Mouse (Mus musculus) erythroblast, adult 5-6 weeks (primary cell): ENCODE measurements around the gene Gm20388. TPM values are rescaled to one million over a fixed set of nuclear protein-coding genes. Genes with fewer than 3 reads are reported as not detected.
"Not testable (repeated sequence)": the region's sequence is repeated elsewhere in the genome, so short reads cannot be mapped to it uniquely, and the experiment has no call there.

Experiments used
- ATAC-seq: replicated peaks from 2 replicates; pipeline ENCODE4 v1.8.0; 2016; ENCODE audit warnings: moderate number of reproducible peaks, mild to moderate bottlenecking, moderate TSS enrichment, inconsistent platforms; ENCODE audit not compliant: poor library complexity, low FRiP score, severe bottlenecking
- total RNA-seq, 2 experiments: library from RNA; stranded (forward) in 1 of 2; stranded (reverse) in 1 of 2; fragments of 150-400 nt in 1 of 2; fragments of 200-764, 138-1000 nt in 1 of 2; gene quantifications; 2 replicates each; pipeline versions ENCODE4 v1.2.3 to v1.2.4; 2015 to 2017; ENCODE audit warnings: low replicate concordance in 2 of 2

Gm20388 gene
- total RNA-seq, 2 experiments from 2014 or later, result 2.9 to 7.8 TPM

DNA sequence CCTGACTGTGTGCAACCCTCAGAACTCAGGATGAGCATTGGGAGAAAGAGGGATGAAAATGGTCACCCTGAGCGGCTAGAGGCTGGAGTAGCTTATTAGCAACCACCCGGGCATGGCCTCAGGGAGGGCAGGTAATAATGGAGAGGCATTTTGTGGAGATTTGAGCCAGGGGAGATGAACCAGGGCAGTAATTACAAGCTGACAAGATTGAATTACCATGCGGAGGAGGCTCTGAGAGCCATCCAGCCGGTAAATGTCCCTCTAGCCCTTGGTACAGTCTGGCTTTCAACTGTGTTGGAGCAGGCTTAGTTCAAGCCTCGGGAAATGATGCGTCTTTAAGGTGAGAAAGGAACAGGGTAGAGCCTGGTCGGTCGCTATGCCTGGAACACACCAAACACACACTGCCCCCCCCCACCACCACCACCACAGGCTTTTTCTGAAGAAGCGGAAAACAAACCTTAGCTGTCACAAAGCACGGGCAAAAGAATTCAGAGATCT, 1486.6 kb downstream of the Gm20388 start:
- ATAC-seq, result no peak

DNA sequence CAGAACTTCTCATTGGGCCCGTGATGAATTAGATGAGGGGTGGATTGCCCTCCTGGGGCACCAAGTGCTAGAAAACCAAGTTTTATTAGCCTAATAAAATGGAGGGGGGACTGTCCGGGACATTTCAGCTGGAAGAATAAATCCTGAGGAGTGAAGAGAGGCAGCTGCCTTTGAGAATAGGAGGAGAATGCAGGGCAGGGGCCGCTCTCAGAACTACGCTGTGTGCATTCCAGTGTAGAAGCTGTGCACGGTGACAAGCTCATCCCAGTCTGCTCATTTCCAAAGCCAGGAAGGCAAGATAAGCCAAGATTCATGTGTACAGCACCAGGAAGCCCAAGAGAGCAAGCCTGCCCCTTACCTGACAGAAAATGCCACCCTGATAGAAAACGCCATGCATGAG, 1487.4 kb downstream of the Gm20388 start:
- ATAC-seq, result no peak

DNA sequence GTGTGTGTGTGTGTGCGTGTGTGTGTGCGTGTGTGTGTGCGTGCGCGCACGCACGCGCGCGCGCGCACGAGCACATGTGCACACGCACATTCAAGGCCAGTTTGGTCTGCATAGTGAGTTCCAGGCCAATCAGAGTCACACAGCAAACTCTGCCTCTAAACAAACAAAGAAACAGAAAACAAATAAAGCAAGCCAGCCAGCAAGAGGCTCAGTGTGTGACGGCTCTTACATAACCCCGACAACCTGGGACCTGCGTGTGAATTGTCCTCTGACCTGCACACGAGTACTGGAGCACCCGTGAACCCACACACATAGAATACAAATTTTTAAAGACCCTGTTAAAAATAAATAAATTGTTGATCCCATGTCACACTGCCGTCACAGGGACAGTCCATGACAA, 1488.1 kb downstream of the Gm20388 start:
- ATAC-seq, result no peak

DNA sequence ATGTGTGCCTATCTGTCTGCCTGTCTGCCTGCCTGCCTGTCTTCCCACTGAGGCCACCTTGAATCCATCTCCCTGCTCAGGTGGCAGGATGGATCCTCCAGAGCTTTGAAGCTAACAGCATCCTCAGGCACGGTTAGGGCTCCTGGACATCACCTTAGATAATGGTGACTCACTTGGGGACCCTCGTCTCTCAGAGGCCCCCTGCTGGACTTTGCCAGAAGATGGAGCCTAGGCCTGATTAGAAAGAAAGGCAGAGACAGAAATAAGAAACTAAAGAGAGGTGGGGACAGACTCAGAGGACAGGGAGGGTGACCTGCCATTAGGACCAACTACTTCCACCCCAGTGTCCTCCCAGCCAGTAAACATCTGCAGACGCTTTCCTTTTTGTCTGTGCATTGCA, 1488.5 kb downstream of the Gm20388 start:
- ATAC-seq, result no peak

DNA sequence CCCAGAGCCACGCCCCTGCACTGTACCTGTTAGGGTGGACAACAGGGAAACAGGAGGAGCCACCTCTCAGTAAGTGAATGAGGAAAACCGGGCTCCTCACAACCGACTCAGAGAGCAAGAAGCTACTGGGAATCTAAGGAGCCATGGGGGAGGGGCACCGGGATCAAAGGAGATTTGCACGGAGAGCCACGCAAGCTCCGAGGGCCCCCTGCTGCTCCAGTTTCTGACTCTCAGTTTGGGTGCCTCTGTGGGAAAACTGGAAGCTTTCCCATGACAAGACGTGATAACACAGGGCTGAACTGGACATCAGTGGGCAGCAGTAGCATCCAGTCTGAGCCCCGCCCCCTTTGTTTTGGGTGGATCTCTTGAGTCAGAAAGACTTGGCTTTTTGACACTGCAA, 1489.9 kb downstream of the Gm20388 start:
- no peak for ATAC-seq

DNA sequence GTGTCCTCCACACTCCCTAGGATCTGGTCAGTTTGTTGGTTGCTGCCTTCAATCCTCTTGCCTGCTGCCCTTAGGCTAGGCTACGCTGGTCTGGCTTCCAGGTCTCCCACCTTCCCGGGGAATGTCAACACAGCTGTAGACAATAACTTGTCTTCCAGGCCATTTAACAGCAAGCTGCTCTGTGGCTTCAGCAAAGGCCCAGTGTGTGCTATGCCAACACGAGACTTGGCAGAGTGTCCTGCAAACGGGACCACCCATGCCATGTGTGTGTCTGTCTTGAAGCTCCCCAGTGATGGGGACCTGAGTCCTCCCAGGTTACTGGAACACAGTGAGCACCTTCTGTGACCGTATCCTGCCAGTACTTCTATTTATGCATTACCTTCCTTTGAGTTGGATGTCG, 1493.2 kb downstream of the Gm20388 start:
- no peak for ATAC-seq

DNA sequence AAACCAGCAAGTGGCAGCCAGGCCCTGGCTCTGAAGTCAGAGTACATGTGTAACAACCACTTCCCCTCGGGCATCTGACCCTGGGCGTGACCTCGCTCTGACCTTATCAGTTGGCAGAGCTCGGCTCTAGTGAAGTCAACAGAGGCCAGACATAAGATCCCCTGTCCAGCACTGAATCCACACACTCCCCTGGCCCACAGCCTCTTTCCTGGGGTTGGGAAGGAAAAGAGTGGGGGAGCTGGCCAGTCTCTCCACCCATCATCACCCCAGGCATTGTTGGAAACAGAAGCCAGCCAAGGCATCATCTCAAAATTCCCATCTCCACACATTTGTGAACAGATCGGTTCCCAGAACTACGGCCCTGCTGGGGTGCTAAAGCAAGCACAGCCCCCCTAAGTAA, 1507.4 kb downstream of the Gm20388 start:
- no peak for ATAC-seq

DNA sequence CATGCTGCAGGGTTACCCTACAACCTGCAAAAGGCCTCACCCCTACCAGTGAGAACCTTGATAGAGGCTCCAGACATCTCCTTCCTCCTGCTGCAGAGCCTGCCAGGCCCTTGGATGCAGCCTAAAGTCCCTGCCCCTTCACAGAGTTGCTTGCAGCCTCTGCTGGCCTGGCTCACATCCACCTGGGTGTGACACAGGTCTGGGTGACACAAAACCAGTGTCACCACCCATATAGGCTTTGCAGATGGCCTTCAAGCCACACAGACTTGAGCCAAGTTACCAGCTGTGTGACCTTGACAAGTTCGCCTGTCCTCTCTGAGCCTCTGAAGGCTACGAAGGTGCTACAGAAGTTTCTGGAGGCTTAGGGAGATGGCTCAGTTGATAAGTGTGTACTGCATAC, 1508.9 kb downstream of the Gm20388 start:
- no peak for ATAC-seq

DNA sequence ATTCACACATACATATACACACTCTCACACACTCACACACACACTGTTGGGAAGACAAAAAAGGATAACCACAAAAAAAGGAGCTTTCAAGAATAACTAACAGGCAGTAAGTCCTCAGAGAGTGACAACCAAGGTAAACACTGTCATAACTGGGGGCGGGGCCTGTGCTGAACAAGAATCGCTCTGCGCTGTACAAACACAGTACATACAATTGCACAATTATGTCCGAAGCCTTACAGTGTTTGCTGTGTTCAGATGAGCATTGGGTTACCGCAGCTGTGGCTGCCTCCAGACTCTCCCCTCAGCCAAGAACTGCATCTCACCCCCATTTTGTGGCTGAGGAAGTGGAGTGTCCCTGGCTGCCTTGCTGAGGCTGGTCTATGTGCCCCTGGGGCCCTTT, 1510.4 kb downstream of the Gm20388 start:
- no peak for ATAC-seq

DNA sequence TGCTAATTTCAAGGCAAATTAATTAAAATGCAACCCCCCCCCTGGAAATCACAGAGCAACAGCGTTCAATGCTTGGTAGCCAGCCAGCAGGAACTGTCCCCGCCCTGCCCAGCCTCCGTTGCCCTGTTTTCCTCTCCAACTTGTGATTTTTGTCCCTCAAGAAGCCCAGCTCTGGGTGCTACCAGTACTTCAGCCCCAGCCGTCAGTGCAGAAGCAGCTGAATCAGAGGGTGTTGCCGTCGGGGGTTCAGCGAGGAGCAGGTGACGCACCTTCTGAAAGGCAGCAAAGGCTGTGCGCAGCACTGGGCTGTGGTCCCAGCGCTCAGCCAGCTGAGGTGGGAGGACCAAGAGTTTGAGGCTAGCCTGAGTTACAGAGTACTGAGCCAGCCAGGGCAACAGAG, 1513.4 kb downstream of the Gm20388 start:
- ATAC-seq, result no peak

DNA sequence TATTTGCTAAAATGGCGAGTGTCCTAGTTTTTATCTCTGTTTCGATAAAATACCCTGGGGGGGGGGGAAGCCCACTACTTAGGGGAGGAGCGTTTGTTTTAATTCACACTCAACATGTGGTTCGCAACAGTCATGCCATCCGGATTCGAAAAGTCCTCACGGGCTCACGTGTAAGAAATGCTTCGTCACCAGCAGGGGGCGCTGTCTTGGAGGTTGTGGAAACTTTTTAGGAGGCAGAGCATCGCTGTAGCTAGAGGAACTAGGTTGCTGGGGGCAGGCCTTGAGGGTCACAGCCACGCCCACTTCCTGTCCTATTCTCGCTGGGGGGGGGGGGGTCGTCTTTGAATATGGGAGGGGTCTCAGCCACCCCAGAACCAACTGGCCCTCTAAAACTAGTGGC, 1514.0 kb downstream of the Gm20388 start:
- no peak for ATAC-seq

DNA sequence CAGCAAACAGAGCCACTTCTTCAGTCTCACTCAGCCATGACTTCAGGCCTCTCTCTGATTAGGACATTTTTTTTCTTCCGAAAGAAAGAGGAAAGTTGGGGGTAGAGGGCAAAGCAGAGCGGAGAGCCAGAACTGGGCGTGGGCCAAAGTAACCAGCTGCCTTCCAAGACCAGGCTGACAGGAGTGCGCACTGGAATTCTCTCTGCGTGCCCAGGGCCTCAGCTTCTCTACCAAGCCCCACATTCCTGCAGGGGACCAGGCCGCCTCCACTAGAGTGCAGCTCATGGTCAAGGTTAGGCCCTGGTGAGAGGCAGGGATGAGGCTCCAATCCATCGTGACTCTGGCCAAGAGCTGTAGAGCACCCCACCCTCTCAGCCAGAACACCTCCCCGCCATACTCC, 1520.9 kb downstream of the Gm20388 start:
- no peak for ATAC-seq

DNA sequence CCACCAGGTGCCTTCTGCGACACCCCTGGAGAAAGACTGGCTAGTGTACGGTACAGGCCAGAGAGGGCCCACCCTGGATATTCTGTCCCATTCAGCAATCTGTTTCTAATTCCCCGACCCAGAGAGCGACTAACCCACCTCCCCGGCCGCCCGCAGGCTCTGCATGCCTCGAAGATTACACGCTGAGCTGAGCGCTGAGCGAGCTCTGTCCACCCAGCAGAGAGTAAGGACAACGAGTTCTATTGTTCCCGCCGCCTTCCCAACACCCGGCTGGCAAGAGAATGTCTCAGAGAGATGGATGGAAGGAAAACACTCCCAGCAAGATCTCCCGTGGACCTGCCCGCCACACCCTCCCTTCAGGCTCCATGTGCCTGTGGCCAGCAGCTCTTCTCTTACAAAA, 1522.8 kb downstream of the Gm20388 start:
- ATAC-seq, result no peak

DNA sequence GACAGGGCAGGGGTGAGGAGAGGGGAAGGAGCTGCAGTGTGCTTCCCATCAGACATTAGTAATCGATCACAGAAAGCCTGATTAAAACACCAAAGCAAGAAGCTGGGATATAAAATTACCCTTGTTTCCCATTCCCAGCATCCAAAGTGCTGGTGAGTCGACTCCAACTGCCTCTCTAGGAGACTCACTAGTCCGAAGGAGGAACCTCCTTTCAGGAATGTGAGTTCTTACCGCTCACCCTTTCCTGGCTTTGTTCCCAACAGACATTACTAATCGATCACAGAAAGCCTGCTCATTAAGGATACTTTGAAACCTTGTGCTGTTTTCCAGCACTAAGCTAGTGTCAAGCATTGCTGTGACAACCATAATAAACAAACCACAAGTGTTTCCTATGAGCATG, 1526.0 kb downstream of the Gm20388 start:
- no peak for ATAC-seq

DNA sequence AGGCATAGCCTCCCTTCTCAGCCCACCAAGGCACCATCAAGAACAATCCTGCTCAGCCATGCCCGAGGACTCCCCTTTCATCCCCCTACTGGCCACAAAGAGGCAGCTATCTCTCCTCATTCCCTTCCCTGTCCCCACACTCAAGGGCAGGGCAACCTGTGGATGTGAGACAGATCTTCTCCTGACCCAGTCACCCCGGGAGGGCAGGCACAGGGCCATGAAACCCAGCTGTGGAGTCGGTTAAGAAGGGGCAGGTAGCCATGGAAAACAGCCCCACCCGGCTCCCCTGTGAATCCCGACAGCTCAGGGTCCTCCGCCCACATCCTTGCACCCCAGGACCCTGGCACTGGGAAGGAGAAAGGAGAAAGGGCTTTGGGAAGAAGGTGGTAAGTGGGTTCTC, 1526.9 kb downstream of the Gm20388 start:
- no peak for ATAC-seq

DNA sequence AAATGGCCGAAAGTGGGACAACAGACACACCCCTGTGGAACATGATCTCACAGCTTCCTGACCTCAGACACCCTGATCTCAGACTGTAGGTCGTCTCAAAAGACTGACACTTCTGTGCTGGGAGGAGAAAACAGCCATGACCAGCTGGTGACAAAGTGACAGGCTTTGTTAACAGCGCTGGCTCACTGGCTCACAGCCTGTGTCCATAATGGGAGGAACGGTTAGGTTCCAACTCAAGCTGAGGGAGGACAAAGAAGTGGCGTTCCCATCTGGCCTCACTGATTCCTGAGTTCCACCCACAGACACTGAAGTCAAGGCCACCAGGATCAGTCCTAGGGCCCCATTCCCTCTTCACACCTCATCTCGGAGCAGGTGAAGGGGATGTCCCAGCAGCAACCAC, 1527.5 kb downstream of the Gm20388 start:
- no peak for ATAC-seq

DNA sequence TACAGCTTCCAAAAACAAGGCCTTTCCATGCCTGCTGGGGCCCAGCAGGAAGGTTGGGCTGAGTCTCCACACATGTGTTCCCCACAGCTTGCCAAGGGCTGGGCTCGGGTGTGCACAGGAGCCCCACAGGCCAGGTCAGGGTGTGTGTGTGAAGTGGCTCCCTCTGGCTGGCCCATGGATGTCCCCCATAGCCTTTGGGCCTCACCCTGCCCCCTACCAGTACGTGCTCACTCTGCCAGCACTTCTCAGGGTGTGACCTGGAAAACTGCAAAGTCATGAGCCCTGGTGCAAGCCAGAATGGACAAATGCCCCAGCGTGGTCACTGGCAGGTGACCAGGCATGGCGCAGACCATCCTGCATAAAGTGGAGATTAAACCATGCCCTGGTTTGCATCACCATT, 1528.7 kb downstream of the Gm20388 start:
- ATAC-seq, result no peak

DNA sequence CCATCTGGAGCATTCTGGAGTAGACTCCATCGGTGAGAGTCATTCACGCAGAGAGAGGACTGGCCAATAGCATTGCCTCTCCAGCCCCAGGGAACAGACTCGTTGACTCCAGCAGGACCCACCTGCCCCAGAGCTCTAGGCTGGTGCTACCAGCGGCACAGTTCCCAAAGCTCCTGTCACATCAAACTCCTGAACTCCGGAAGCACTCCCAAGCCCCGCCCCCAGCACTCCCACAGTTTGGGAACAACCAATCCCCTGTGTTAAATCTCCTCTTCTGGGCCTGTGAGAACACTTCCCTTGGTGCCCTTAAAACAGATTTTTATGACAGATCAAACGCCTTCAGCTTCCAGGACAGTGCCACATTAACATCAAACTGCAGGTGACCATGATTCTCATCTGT, 1532.7 kb downstream of the Gm20388 start:
- ATAC-seq, result no peak

DNA sequence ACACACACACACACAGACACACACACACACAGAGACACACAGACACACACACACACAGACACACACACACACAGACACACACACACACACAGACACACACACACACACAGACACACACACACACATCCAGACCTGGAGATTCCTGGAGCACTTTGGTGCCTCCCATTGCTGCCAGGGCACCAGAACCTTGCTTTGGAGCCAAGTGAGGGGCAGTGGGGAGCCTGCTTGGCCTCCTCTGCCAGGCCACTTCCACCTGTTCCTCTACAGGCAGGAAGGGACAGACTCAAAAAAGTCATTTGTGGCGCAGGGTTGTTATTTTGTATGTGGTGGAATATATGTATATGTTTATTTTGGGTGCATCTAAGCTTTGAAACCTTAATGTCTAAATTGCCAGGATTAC, 1533.9 kb downstream of the Gm20388 start:
- ATAC-seq, result not testable (repeated sequence)

DNA sequence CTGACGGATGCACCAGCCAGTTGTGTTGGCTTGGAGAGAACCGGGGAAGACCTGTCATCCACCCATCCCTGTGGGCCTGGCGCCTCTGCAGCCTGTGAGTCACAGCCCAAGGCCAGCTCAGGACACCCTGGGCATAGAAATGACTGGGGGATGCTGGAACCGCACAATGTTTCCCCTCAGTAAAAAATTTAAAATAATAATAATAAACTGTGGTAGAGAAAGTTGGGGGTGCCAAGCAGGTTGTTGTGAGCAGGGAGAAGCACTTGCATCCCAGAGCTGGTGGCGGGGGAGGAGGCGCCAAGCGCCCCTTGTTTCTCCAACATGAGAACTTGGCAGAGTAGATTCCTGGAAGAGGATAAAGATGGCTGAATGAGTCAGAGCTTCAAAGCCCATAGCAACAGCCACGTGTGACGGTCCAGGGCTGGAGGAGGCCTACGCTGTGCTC, 1534.4 kb downstream of the Gm20388 start:
- no peak for ATAC-seq

DNA sequence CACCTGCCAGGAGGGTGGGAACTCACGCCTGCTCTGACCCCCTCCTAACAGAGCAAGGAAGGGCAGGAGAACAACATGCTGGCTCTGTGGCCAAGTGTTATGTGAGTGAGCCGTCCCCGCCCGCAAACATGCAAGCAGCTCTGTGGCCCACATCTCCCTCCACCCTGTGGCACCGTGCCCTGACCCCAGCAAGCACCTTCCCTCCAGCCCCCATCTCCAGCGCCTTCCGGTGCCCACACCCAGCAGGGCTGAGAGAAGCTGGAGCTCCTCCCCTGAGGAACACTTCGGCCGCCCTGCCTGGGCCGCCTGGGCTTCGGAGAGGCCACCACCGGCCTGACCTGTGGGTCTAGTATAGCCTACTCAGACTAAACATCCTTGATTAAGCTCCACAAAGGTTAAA, 1535.5 kb downstream of the Gm20388 start:
- ATAC-seq, result no peak

DNA sequence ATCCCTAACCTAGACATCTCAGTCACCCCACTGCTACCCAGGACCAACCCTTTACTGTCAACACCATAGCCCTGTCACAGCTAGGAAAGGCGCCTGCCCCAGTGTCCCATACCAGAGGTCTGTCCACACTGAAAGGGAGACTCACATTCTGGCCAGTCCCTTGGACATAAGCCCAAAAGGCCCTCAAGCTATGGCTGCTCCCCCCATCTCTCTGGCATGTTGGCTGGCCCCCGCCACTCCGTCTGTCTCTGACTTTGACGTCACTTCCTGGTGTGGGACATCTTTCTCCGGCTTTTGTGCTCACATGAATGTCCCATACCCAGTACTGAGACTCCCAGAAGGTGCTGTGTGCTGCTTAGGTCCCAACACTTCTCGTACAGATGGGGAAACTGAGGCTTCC, 1536.2 kb downstream of the Gm20388 start:
- no peak for ATAC-seq

DNA sequence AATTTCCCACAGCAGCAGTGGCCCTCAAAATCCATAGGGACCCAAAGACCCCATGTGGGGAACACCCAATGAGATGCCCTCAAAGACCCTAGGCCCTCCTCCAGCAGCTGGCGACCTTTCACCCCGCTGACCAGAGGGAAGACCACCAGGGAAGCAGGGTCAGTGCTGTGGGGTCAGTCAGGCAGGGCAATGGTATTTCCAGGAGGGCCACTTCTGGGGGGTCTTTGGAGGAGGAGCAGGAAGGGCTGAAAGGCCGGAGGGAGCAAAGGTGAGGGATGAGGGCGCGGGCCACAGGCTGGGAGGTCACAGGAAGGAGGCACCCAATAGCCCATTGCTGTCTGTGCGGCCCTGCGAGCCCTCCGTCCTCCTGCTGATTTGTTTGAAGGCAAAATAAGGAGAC, 1539.6 kb downstream of the Gm20388 start:
- ATAC-seq, result no peak
